Mouse (Mus musculus) liver, adult 2 months (tissue): ENCODE data around the gene Il21r. TPM values are rescaled to one million over a fixed set of nuclear protein-coding genes. Genes with fewer than 3 reads are reported as not detected.

Experiments used
- DNase-seq: peaks from one replicate; pipeline ENCODE4 v3.0.0-alpha.2; 2011; ENCODE audit warnings: low read depth, low spot score; ENCODE audit errors: extremely low read depth
- H3K27ac ChIP-seq: fragments of 200-500 bp; replicated peaks from 2 replicates; pipeline ENCODE4 v1.5.1; 2012; ENCODE audit warnings: low read depth, mild to moderate bottlenecking, control low read depth, inconsistent platforms, low read length; ENCODE audit not compliant: insufficient read depth
- H3K27me3 ChIP-seq: fragments of 200-500 bp; 2 replicates; pipeline ENCODE4 v1.6.1; 2012; ENCODE audit warnings: mild to moderate bottlenecking, moderate library complexity, low read length, inconsistent platforms; ENCODE audit not compliant: control insufficient read depth, insufficient read depth
- H3K36me3 ChIP-seq: fragments of 200-500 bp; 2 replicates; pipeline ENCODE4 v1.6.1; 2012; ENCODE audit warnings: low read length, inconsistent platforms; ENCODE audit not compliant: control insufficient read depth, insufficient read depth
- H3K4me1 ChIP-seq: fragments of 200-500 bp; 2 replicates; pipeline ENCODE4 v1.6.1; 2011; ENCODE audit warnings: low read length; ENCODE audit not compliant: control insufficient read depth, insufficient read depth
- H3K4me3 ChIP-seq: fragments of 200-500 bp; 2 replicates; pipeline ENCODE4 v1.5.1; 2011; ENCODE audit warnings: low read depth, mild to moderate bottlenecking, control low read depth, low read length, moderate library complexity; ENCODE audit not compliant: insufficient read depth
- H3K79me2 ChIP-seq: fragments of 200-500 bp; 2 replicates; pipeline ENCODE4 v1.6.1; 2012; ENCODE audit warnings: inconsistent platforms, mild to moderate bottlenecking, low read length, moderate library complexity; ENCODE audit not compliant: control insufficient read depth, insufficient read depth
- H3K9ac ChIP-seq: fragments of 200-500 bp; 2 replicates; pipeline ENCODE4 v1.6.1; 2012; ENCODE audit warnings: low read depth, mild to moderate bottlenecking, control low read depth, inconsistent platforms, low read length
- CTCF ChIP-seq: fragments of 200-500 bp; IDR thresholded peaks from 2 replicates; pipeline ENCODE4 v1.5.1; 2011; ENCODE audit warnings: low read depth, low read length, control low read depth
- POLR2A ChIP-seq: fragments of 200-500 bp; IDR thresholded peaks from 2 replicates; pipeline ENCODE4 v1.6.1; 2011; ENCODE audit warnings: low read length, control low read depth; ENCODE audit not compliant: insufficient read depth; ENCODE audit errors: extremely low read depth
- WGBS: fragments of 180-500 bp; shearing (Covaris S2); methylation state at CpG from one replicate; pipeline ENCODE4 v1.1.7; 2018; 5-methylcytosine and 5-hydroxymethylcytosine counted together
- polyA plus RNA-seq: library from polyadenylated mRNA; depleted of rRNA; stranded (reverse); fragments of >200 nt; gene quantifications from 2 replicates; pipeline ENCODE4 v1.2.3, GENCODE M21; 2012
- total RNA-seq: library from RNA; depleted of rRNA; stranded (reverse); fragments of >200 nt; gene quantifications from 2 replicates; pipeline ENCODE4 v1.2.3, GENCODE M21; 2014

Il21r gene
- total and polyA plus RNA-seq, 2 experiments: 0.09 to 1.2 TPM

- TF ChIP-seq CTCF (no peak), POLR2A (no peak)
- 70% methylated on average over 3 of the region's 3 CpGs for WGBS
- Histone ChIP-seq H3K36me3 (no peaks in the 10 kb centered on the region), H3K27me3 (no peaks in the 10 kb centered on the region), H3K9ac (no peak overlapping the region), H3K4me1 (no peaks in the 10 kb centered on the region), H3K4me3 (no peak overlapping the region), H3K27ac (no peak overlapping the region), H3K79me2 (no peaks in the 10 kb centered on the region)
- peak; percentile 45 for DNase-seq
Measured at GRCm38 (mm10) chr7:125596406-125596805, 6.8 kb upstream of the Il21r start.

DNA sequence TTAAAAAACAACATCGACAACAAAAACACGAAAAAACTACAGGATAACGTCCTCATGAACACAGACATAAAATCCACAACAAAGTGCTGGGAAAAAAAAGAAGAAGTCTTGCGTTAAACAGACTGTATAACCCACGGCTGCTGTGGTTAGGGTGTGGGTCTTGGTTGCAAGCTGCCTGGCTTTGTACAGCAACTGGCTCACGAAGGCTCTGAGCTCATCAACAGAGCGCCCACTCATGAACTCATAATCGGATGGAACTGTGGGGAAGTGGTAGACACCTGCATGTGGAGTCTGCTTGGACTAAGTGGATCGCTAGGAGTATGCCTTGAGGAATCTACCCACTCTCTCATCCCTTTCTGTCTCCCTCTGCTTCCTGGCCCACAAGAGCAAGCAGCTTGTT lies 6.1 kb upstream of the Il21r start:
- Histone ChIP-seq H3K4me3 (no peak overlapping the region), H3K36me3 (no peaks in the 10 kb centered on the region), H3K4me1 (no peaks in the 10 kb centered on the region), H3K27ac (no peak overlapping the region), H3K79me2 (no peaks in the 10 kb centered on the region), H3K27me3 (no peaks in the 10 kb centered on the region), H3K9ac (no peak overlapping the region)
- 87% methylated on average over 9 of the region's 9 CpGs for WGBS
- no peak for DNase-seq
- TF ChIP-seq POLR2A: no peak
- no peak for TF ChIP-seq CTCF

- H3K27ac ChIP-seq: no peak overlapping the region
- H3K9ac ChIP-seq: no peak overlapping the region
- no peak overlapping the region for H3K4me3 ChIP-seq
- no peaks in the 10 kb centered on the region for H3K27me3 ChIP-seq
- no peaks in the 10 kb centered on the region for H3K4me1 ChIP-seq
- H3K79me2 ChIP-seq: no peaks in the 10 kb centered on the region
- no peaks in the 10 kb centered on the region for H3K36me3 ChIP-seq
- no peak for TF ChIP-seq CTCF
- TF ChIP-seq POLR2A: no peak
- 88% methylated on average over 11 of the region's 11 CpGs for WGBS
- no peak for DNase-seq
Measured at GRCm38 (mm10) chr7:125597516-125598347, 5.5 kb upstream of the Il21r start.

DNA sequence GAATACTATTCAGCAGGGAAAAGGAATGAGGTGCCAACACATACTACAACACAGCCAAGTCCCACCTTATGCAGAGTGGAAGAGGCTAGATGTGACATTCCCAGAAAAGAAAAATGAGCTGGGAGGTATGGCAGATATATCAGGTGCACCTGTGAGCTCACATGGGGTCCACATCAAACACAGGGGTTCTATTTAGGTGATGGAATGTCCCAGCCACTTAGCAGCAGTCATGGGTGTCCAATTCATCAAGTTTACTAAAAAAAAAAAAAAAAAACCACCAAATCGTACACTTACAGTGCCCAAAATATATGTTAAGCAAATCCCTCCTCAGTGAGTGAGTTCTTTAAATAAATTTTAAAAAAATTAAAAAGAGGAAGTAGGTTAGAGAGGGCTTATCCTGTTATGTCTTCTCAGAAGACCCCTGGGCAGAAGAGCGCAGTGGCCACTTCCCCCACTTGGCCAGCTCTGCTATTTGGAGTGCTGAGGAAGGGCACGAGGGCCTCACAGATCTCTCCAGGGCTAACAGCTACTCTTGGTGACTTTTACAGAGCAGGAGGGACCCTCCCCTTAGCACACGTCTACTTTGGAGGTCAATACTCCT lies 3.8 kb upstream of the Il21r start:
- no peak for DNase-seq
- H3K27ac ChIP-seq: no peak overlapping the region
- H3K27me3 ChIP-seq: no peaks in the 10 kb centered on the region
- 53% methylated on average over 4 of the region's 4 CpGs for WGBS
- no peaks in the 10 kb centered on the region for H3K79me2 ChIP-seq
- no peak overlapping the region for H3K4me3 ChIP-seq
- no peaks in the 10 kb centered on the region for H3K36me3 ChIP-seq
- no peak for TF ChIP-seq POLR2A
- no peak for TF ChIP-seq CTCF
- no peak overlapping the region for H3K9ac ChIP-seq
- no peaks in the 10 kb centered on the region for H3K4me1 ChIP-seq

DNA sequence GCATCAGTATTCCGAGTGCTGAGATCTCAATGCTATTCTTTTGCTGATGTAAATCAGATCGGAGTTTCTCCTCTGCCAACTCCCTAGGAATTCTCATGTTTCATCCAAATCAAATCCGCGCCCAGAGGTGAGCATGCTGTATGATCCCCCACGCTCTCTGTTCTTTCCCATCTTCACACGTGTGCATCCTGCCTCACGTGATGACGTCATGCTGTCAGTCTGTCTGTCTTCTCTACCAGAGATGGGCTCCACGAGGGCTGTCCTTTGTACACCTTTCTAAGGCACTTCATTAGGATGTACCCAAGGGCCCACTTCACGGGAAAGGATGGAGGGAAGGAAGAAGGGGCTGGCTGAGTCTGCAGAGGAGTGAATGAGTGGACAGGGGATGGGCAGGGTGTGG lies 3.1 kb upstream of the Il21r start:
- H3K4me1 ChIP-seq: no peaks in the 10 kb centered on the region
- H3K79me2 ChIP-seq: no peaks in the 10 kb centered on the region
- no peak for DNase-seq
- no peak overlapping the region for H3K27ac ChIP-seq
- no peaks in the 10 kb centered on the region for H3K36me3 ChIP-seq
- no peaks in the 10 kb centered on the region for H3K27me3 ChIP-seq
- WGBS: 73% methylated on average over 10 of the region's 10 CpGs
- TF ChIP-seq POLR2A (no peak), CTCF (no peak)
- H3K9ac ChIP-seq: no peak overlapping the region
- no peak overlapping the region for H3K4me3 ChIP-seq

DNA sequence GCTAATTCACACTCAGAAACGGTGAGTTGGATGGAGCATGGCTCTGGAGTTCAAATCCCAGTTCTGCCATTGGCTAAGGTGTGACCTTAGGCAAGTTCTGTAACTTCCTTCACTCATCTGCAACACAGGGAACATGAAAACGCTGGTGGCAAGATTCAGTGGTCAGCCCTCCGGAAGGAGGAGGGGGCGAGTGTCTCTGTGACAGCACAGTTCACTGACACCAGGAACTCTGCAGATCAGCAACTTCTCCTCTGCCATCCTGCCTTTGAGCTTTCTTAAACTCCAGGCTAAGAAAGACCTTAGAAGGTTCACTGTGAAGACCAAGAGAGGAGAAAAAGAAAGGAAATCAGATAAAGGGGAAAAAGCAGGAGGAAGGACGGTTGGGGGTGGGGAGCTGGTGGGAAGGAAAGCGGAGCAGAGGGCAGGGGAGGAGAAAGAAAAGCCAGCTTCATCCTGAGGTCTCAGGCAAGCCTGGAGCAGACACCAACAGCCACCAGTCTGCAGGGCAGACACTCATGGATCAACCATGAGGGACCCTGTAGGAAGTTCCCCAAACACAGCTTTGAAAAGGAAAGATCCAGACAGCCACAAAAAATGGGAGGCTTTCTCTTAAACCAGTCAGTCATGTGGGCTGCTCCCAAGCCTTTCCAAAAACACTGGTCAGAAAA lies 2.5 kb upstream of the Il21r start:
- no peak for DNase-seq
- Histone ChIP-seq H3K36me3 (no peaks in the 10 kb centered on the region), H3K79me2 (no peaks in the 10 kb centered on the region), H3K9ac (no peak overlapping the region), H3K27ac (no peak overlapping the region), H3K4me1 (no peaks in the 10 kb centered on the region), H3K27me3 (no peaks in the 10 kb centered on the region), H3K4me3 (no peak overlapping the region)
- WGBS: 31% methylated on average over 6 of the region's 6 CpGs
- TF ChIP-seq POLR2A: no peak
- TF ChIP-seq CTCF: no peak
